Mouse (Mus musculus) embryonic fibroblast, embryonic 13.5 days (primary cell): ENCODE results near the gene Nudt1.

Experiments used
- CTCF ChIP-seq: IDR thresholded peaks from 2 replicates; pipeline ENCODE4 v1.5.1; 2011; ENCODE audit warnings: mild to moderate bottlenecking, control low read depth, low read length, moderate library complexity, borderline replicate concordance; ENCODE audit not compliant: insufficient read depth
- POLR2A ChIP-seq: IDR thresholded peaks from 2 replicates; pipeline ENCODE4 v1.6.1; 2011; ENCODE audit warnings: low read depth, mild to moderate bottlenecking, control low read depth, low read length, moderate library complexity

DNA sequence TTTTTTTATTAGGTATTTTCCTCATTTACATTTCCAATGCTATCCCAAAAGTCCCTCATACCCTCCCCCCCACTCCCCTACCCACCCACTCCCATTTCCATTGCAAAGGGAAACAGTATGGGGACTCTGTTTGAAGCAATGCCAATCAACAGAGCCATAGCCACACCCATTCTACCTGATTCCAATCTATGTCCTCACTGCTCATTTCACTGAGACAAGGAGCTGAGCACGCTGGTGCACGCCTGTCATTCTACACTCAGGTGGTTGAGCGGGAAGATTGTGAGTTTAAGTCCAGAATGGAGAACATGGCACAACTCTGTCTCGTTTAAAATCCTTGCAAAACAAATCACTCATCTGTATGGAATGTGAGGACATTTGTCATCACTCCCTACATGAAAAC is 11.1 kb downstream of the Nudt1 start:
- no peak for TF ChIP-seq CTCF
- TF ChIP-seq POLR2A: no peak
